Mouse (Mus musculus) liver, embryonic 12.5 days (tissue): ENCODE results near the gene Gm498. TPM values are rescaled to one million over a fixed set of nuclear protein-coding genes. Genes with fewer than 3 reads are reported as not detected.

Source experiments
- ATAC-seq: fragments of 200-750 bp; cut with Nextera tagmentation; 2 replicates; pipeline ENCODE4 v1.8.0; 2017; ENCODE audit warnings: moderate number of reproducible peaks, mild to moderate bottlenecking, moderate library complexity
- H3K27ac ChIP-seq: fragments of 300-500 bp; sonication (generic); 2 replicates; pipeline ENCODE4 v1.5.1; 2016; ENCODE audit warnings: mild to moderate bottlenecking
- H3K27me3 ChIP-seq: fragments of 300-500 bp; sonication (generic); replicated peaks from 2 replicates; pipeline ENCODE4 v1.6.1; 2016; ENCODE audit warnings: mild to moderate bottlenecking, moderate library complexity
- H3K36me3 ChIP-seq: fragments of 300-500 bp; sonication (generic); 2 replicates; pipeline ENCODE4 v1.6.1; 2016; ENCODE audit warnings: mild to moderate bottlenecking, moderate library complexity
- H3K4me1 ChIP-seq: fragments of 300-500 bp; sonication (generic); 2 replicates; pipeline ENCODE4 v1.6.1; 2016
- H3K4me2 ChIP-seq: fragments of 300-500 bp; sonication (generic); 2 replicates; pipeline ENCODE4 v1.6.1; 2016; ENCODE audit warnings: mild to moderate bottlenecking, moderate library complexity
- H3K4me3 ChIP-seq: fragments of 300-500 bp; sonication (generic); 2 replicates; pipeline ENCODE4 v1.5.1; 2016; ENCODE audit warnings: mild to moderate bottlenecking, moderate library complexity
- H3K9ac ChIP-seq: fragments of 300-500 bp; sonication (generic); 2 replicates; pipeline ENCODE4 v1.6.1; 2016; ENCODE audit warnings: mild to moderate bottlenecking, moderate library complexity
- H3K9me3 ChIP-seq: fragments of 300-500 bp; sonication (generic); replicated peaks from 2 replicates; pipeline ENCODE4 v1.6.1; 2016; ENCODE audit warnings: mild to moderate bottlenecking, moderate library complexity
- WGBS: fragments of 180-500 bp; shearing (Covaris S2); methylation state at CpG from one replicate; pipeline ENCODE4 v1.1.7; 2016; ENCODE audit not compliant: insufficient replicate concordance; 5-methylcytosine and 5-hydroxymethylcytosine counted together
- microRNA-seq: library from miRNA; unstranded; fragments of <30 nt; microRNA quantifications from one replicate; pipeline ENCODE4, GENCODE M21; 2017
- polyA plus RNA-seq: library from polyadenylated mRNA; unstranded; fragments of >200 nt; fragmentation: Nextera tagmentation; extraction: Ambion mirVana; gene quantifications from 2 replicates; pipeline ENCODE4 v1.2.1, GENCODE M21; 2016

Gene Gm498
- polyA plus RNA-seq, 1 experiment from 2014 or later, result not detected

GRCm38 (mm10) chr7:143905176-143905575 is 38.5 kb downstream of the Gm498 start:
- no peaks in the 10 kb centered on the region for H3K36me3 ChIP-seq
- WGBS, result 60% methylated on average over 1 of the region's 1 CpGs
- H3K27ac ChIP-seq, result no peak overlapping the region
- H3K9ac ChIP-seq, result no peak overlapping the region
- H3K4me2 ChIP-seq, result no peak overlapping the region
- no peak for ATAC-seq
- H3K4me1 ChIP-seq, result no peaks in the 10 kb centered on the region
- no peaks in the 10 kb centered on the region for H3K9me3 ChIP-seq
- H3K27me3 ChIP-seq, result 0 out of 2 replicates have a peak, but pooled peaks cover 2% of the 10 kb centered on the region
- H3K4me3 ChIP-seq, result no peak overlapping the region

DNA sequence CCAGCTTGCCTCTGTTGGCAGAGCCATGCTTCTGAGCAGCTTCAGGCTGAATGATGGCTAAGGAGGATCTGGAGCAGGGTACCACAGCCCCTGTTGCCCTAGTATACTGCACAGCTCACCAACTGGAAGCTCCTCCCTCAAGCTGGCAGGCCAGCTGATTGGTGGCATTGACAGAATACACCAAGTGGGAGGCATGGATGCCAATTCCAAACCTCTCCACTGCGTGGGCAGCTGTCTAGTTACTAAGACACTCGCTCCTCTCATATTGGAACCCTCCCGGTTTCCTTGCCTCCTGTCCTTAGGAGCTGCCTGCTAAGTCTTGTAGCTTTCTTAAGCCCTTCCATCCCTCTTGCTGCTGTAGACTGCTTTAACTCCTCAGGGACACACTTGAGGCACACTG is 39.0 kb downstream of the Gm498 start:
- Histone ChIP-seq H3K4me2 (no peak overlapping the region), H3K9ac (no peak overlapping the region), H3K4me1 (no peaks in the 10 kb centered on the region), H3K27me3 (0 out of 2 replicates have a peak, but pooled peaks cover 5% of the 10 kb centered on the region), H3K4me3 (no peak overlapping the region), H3K27ac (no peak overlapping the region), H3K36me3 (no peaks in the 10 kb centered on the region), H3K9me3 (no peaks in the 10 kb centered on the region)
- WGBS, result 58% methylated on average over 3 of the region's 3 CpGs
- no peak for ATAC-seq

GRCm38 (mm10) chr7:143913611-143914010 is 47.0 kb downstream of the Gm498 start:
- H3K4me2 ChIP-seq, result no peak overlapping the region
- no peak overlapping the region for H3K27ac ChIP-seq
- no peak for ATAC-seq
- no peaks in the 10 kb centered on the region for H3K4me1 ChIP-seq
- H3K9me3 ChIP-seq, result no peaks in the 10 kb centered on the region
- H3K27me3 ChIP-seq, result peaks cover 6% of the 10 kb centered on the region; the same call in 1 of the 2 replicates
- H3K9ac ChIP-seq, result no peak overlapping the region
- no peak overlapping the region for H3K4me3 ChIP-seq
- H3K36me3 ChIP-seq, result no peaks in the 10 kb centered on the region
- WGBS, result 61% methylated on average over 8 of the region's 8 CpGs

DNA sequence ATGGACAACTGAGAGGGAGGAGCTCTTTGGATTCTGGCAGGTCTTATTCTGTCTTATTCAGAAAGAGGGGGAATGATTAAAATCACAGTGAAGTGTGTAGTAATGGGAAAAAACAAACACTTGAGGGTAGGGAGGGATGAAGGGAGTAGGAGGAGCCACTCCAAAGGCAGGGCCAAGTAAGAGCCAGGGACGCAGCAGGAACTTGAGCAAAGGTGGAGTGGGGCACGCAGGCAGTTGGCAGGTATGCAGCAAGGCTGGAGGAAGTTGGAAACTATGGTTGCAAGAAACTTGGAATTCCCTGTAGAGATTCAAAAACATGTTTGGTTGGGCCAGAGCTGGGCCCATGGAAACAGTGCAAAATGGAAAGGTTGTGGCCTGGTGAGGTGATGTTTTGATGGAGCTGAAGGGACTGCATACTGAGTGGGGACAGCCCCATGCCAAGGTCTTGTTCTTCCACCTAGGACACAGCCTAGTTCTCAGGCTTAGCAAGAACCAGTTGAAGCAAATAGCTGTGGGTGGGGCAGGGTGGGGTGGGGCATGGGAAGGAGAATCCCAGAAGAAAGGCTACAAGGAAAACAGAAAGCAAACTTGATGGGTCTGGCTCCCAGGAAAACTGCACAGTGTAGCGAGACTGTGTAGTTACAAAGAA is 52.5 kb downstream of the Gm498 start:
- no peaks in the 10 kb centered on the region for H3K4me1 ChIP-seq
- H3K4me2 ChIP-seq, result no peak overlapping the region
- H3K9me3 ChIP-seq, result no peaks in the 10 kb centered on the region
- no peaks in the 10 kb centered on the region; the same call in 1 of the 2 replicates for H3K27me3 ChIP-seq
- no peak overlapping the region for H3K9ac ChIP-seq
- no peak overlapping the region for H3K27ac ChIP-seq
- no peaks in the 10 kb centered on the region for H3K36me3 ChIP-seq
- H3K4me3 ChIP-seq, result no peak overlapping the region
- whole genome bisulfite sequencing, result 60% methylated on average over 3 of the region's 3 CpGs
- ATAC-seq, result no peak

- H3K4me1 ChIP-seq, result no peaks in the 10 kb centered on the region
These were observed 63.3 kb downstream of the Gm498 start for GRCm38 (mm10) chr7:143929899-143930298.

GRCm38 (mm10) chr7:143938647-143939046 is 72.0 kb downstream of the Gm498 start:
- Histone ChIP-seq H3K9me3 (no peaks in the 10 kb centered on the region), H3K9ac (no peak overlapping the region), H3K36me3 (no peaks in the 10 kb centered on the region), H3K4me3 (no peak overlapping the region), H3K4me1 (no peaks in the 10 kb centered on the region), H3K4me2 (no peak overlapping the region), H3K27me3 (no peaks in the 10 kb centered on the region), H3K27ac (no peak overlapping the region)
- WGBS, result 65% methylated on average over 4 of the region's 4 CpGs
- ATAC-seq, result no peak

More at GRCm38 (mm10) chr7:143929899-143930298, 63.3 kb downstream of the Gm498 start:
- Histone ChIP-seq H3K4me2 (no peak overlapping the region), H3K27me3 (0 out of 2 replicates have a peak, but pooled peaks cover 5% of the 10 kb centered on the region), H3K36me3 (no peaks in the 10 kb centered on the region), H3K9me3 (no peaks in the 10 kb centered on the region), H3K4me3 (no peak overlapping the region), H3K9ac (no peak overlapping the region), H3K27ac (no peak overlapping the region)
- no peak for ATAC-seq
- WGBS, result 78% methylated on average over 1 of the region's 1 CpGs

GRCm38 (mm10) chr7:143939476-143939875 is 72.8 kb downstream of the Gm498 start:
- Histone ChIP-seq H3K27ac (no peak overlapping the region), H3K4me2 (no peak overlapping the region), H3K4me3 (no peak overlapping the region), H3K27me3 (no peaks in the 10 kb centered on the region), H3K9ac (no peak overlapping the region), H3K4me1 (no peaks in the 10 kb centered on the region), H3K9me3 (no peaks in the 10 kb centered on the region), H3K36me3 (no peaks in the 10 kb centered on the region)
- WGBS, result 52% methylated on average over 3 of the region's 3 CpGs
- no peak for ATAC-seq

- H3K4me1 ChIP-seq, result no peaks in the 10 kb centered on the region
- H3K27ac ChIP-seq, result no peak overlapping the region
- H3K4me3 ChIP-seq, result no peak overlapping the region
- no peaks in the 10 kb centered on the region for H3K36me3 ChIP-seq
- H3K27me3 ChIP-seq, result no peaks in the 10 kb centered on the region
- WGBS, result 64% methylated on average over 14 of the region's 14 CpGs
- 0 out of 2 replicates have a peak, but pooled peaks cover 3% of the 10 kb centered on the region for H3K9me3 ChIP-seq
- ATAC-seq, result no peak
- no peak overlapping the region for H3K4me2 ChIP-seq
- no peak overlapping the region for H3K9ac ChIP-seq
These were observed 76.5 kb downstream of the Gm498 start for GRCm38 (mm10) chr7:143942941-143943691.

- Histone ChIP-seq H3K4me3 (no peak overlapping the region), H3K9ac (no peak overlapping the region), H3K27me3 (peaks cover 3% of the 10 kb centered on the region; the same call in 1 of the 2 replicates), H3K4me2 (no peak overlapping the region), H3K4me1 (no peaks in the 10 kb centered on the region), H3K36me3 (no peaks in the 10 kb centered on the region), H3K27ac (no peak overlapping the region), H3K9me3 (0 out of 2 replicates have a peak, but pooled peaks cover 3% of the 10 kb centered on the region)
- ATAC-seq, result no peak
- 58% methylated on average over 6 of the region's 6 CpGs for WGBS
These were observed 77.9 kb downstream of the Gm498 start for GRCm38 (mm10) chr7:143944421-143944980.

Small RNA genes lying within 50 kb of the gene (microRNA-seq; reads per million reads assigned to microRNA genes)
- not detected for gene Mir6404

Other genes starting within 250 kb of the Gm498 start
- 0.58 and 0.61 TPM in 2 replicates for gene Tnfrsf26, start 238.1 kb upstream of the Gm498 start, polyA plus RNA-seq
- gene Tnfrsf22, start 217.2 kb upstream of the Gm498 start, polyA plus RNA-seq, result 1.3 and 1.5 TPM in 2 replicates
- gene Tnfrsf23, start 181.0 kb upstream of the Gm498 start, polyA plus RNA-seq, result 0.14 and 0.16 TPM in 2 replicates
- 4.7 and 4.8 TPM in 2 replicates for gene Osbpl5, start 109.9 kb upstream of the Gm498 start, polyA plus RNA-seq
- not detected in 2 replicates for gene Mrgprg, start 99.8 kb upstream of the Gm498 start, polyA plus RNA-seq
- gene Mrgpre, start 82.3 kb upstream of the Gm498 start, polyA plus RNA-seq, result 0.20 and 0.33 TPM in 2 replicates
- gene Nadsyn1, start 44.0 kb upstream of the Gm498 start, polyA plus RNA-seq, result 8.3 and 8.6 TPM in 2 replicates
- gene Dhcr7, start 43.7 kb upstream of the Gm498 start, polyA plus RNA-seq, result 47.9 and 48.6 TPM in 2 replicates
- gene Shank2, start 135.1 kb downstream of the Gm498 start, polyA plus RNA-seq, result 0.31 and 0.48 TPM in 2 replicates